Mouse (Mus musculus) forebrain, embryonic 14.5 days (tissue): ENCODE results near the gene Nat9. TPM values are rescaled to one million over a fixed set of nuclear protein-coding genes. Genes with fewer than 3 reads are reported as not detected.

Experiments used
- ATAC-seq: fragments of 200-750 bp; cut with Nextera tagmentation; 2 replicates; pipeline ENCODE4 v1.8.0; 2017; ENCODE audit warnings: mild to moderate bottlenecking, moderate library complexity
- DNase-seq: peaks from one replicate; pipeline ENCODE4 v3.0.0-alpha.2; 2015; ENCODE audit warnings: low spot score
- H3K27ac ChIP-seq: fragments of 300-500 bp; sonication (generic); 2 replicates; pipeline ENCODE4 v1.5.1; 2014; ENCODE audit warnings: low read depth, mild to moderate bottlenecking, control low read depth, low read length, moderate library complexity
- H3K27me3 ChIP-seq: fragments of 300-500 bp; sonication (generic); replicated peaks from 2 replicates; pipeline ENCODE4 v1.6.1; 2014; ENCODE audit warnings: low read length, control low read depth, mixed read lengths; ENCODE audit not compliant: control insufficient read depth, insufficient read depth
- H3K36me3 ChIP-seq: fragments of 300-500 bp; sonication (generic); 2 replicates; pipeline ENCODE4 v1.6.1; 2014; ENCODE audit warnings: low read length, control low read depth; ENCODE audit not compliant: control insufficient read depth, insufficient read depth
- H3K4me1 ChIP-seq: fragments of 300-500 bp; sonication (generic); 2 replicates; pipeline ENCODE4 v1.6.1; 2014; ENCODE audit warnings: antibody characterized with exemption, low read length, control low read depth; ENCODE audit not compliant: control insufficient read depth, insufficient read depth
- H3K4me2 ChIP-seq: fragments of 300-500 bp; sonication (generic); 2 replicates; pipeline ENCODE4 v1.6.1; 2014; ENCODE audit warnings: mild to moderate bottlenecking, control low read depth, low read length
- H3K4me3 ChIP-seq: fragments of 300-500 bp; sonication (generic); 2 replicates; pipeline ENCODE4 v1.5.1; 2014; ENCODE audit warnings: low read depth, low read length, control low read depth
- H3K9ac ChIP-seq: fragments of 300-500 bp; sonication (generic); 2 replicates; pipeline ENCODE4 v1.6.1; 2014; ENCODE audit warnings: mild to moderate bottlenecking, low read length, control low read depth, moderate library complexity
- H3K9me3 ChIP-seq: fragments of 300-500 bp; sonication (generic); replicated peaks from 2 replicates; pipeline ENCODE4 v1.6.1; 2016; ENCODE audit warnings: low read length, control low read depth, mixed read lengths; ENCODE audit not compliant: control insufficient read depth
- WGBS: fragments of 180-500 bp; shearing (Covaris S2); extraction: QIAGEN DNeasy Blood & Tissue Kit; methylation state at CpG from one replicate; pipeline ENCODE4 v1.1.7; 2014; 5-methylcytosine and 5-hydroxymethylcytosine counted together
- polyA plus RNA-seq: library from polyadenylated mRNA; unstranded; fragments of >200 nt; fragmentation: Nextera tagmentation; extraction: Ambion mirVana; gene quantifications from 2 replicates; pipeline ENCODE4 v1.2.1, GENCODE M21; 2014

The Nat9 gene
- 19.5 and 20.4 TPM in 2 replicates for polyA plus RNA-seq

- Histone ChIP-seq H3K36me3 (peaks cover 4% of the 10 kb centered on the region; the same call in 1 of the 2 replicates), H3K9ac (peak within 1 kb of the TSS; percentile 64), H3K27me3 (no peaks in the 10 kb centered on the region), H3K4me2 (peak within 1 kb of the TSS; percentile 54), H3K4me1 (0 out of 2 replicates have a peak, but pooled peaks cover 2% of the 10 kb centered on the region), H3K9me3 (no peaks in the 10 kb centered on the region), H3K4me3 (peak within 1 kb of the TSS; percentile 38), H3K27ac (peak within 1 kb of the TSS; percentile 58)
- WGBS = 9% methylated on average over 12 of the region's 12 CpGs
- DNase-seq = no peak
- no peak; the same call in 1 of the 2 replicates for ATAC-seq
Observed at GRCm38 (mm10) chr11:115187693-115188092, at the start of gene Nat9. Gene Nat9, minus strand, starts transcription at chr11:115187859.

GRCm38 (mm10) chr11:115236570-115236969 is 48.9 kb upstream of the Nat9 start:
- Histone ChIP-seq H3K27me3 (no peaks in the 10 kb centered on the region), H3K9me3 (no peaks in the 10 kb centered on the region), H3K9ac (no peak overlapping the region), H3K27ac (no peak overlapping the region), H3K4me3 (no peak overlapping the region), H3K4me2 (no peak overlapping the region), H3K4me1 (peaks cover 25% of the 10 kb centered on the region), H3K36me3 (no peaks in the 10 kb centered on the region)
- DNase-seq (no peak), ATAC-seq (no peak)
- WGBS = 71% methylated on average over 5 of the region's 5 CpGs

- H3K9me3 ChIP-seq = no peaks in the 10 kb centered on the region
- H3K36me3 ChIP-seq = no peaks in the 10 kb centered on the region
- no peak overlapping the region for H3K4me2 ChIP-seq
- no peak for ATAC-seq
- no peak overlapping the region for H3K4me3 ChIP-seq
- H3K27me3 ChIP-seq = no peaks in the 10 kb centered on the region
- no peak for DNase-seq
- 0 out of 2 replicates have a peak overlapping the region, but pooled peaks have one; percentile 9 for H3K27ac ChIP-seq
- H3K4me1 ChIP-seq = peaks cover 29% of the 10 kb centered on the region
- 87% methylated on average over 15 of the region's 15 CpGs for WGBS
- H3K9ac ChIP-seq = no peak overlapping the region
Observed at GRCm38 (mm10) chr11:115234320-115235044, 46.8 kb upstream of the Nat9 start.

GRCm38 (mm10) chr11:115233526-115234290 is 46.0 kb upstream of the Nat9 start:
- Histone ChIP-seq H3K9me3 (no peaks in the 10 kb centered on the region), H3K27ac (peak overlapping the region; percentile 48), H3K36me3 (no peaks in the 10 kb centered on the region), H3K4me3 (no peak overlapping the region), H3K4me1 (peaks cover 29% of the 10 kb centered on the region), H3K4me2 (no peak overlapping the region), H3K9ac (no peak overlapping the region), H3K27me3 (no peaks in the 10 kb centered on the region)
- ATAC-seq (0 out of 2 replicates have a peak, but pooled peaks have one; percentile 18), DNase-seq (peak; percentile 47)
- 51% methylated on average over 20 of the region's 20 CpGs for WGBS

GRCm38 (mm10) chr11:115232889-115233288 is 45.2 kb upstream of the Nat9 start:
- H3K4me3 ChIP-seq = no peak overlapping the region
- no peaks in the 10 kb centered on the region for H3K27me3 ChIP-seq
- H3K9ac ChIP-seq = no peak overlapping the region
- H3K4me2 ChIP-seq = no peak overlapping the region
- no peaks in the 10 kb centered on the region for H3K36me3 ChIP-seq
- H3K9me3 ChIP-seq = no peaks in the 10 kb centered on the region
- 76% methylated on average over 5 of the region's 5 CpGs for WGBS
- H3K4me1 ChIP-seq = peaks cover 34% of the 10 kb centered on the region
- H3K27ac ChIP-seq = 0 out of 2 replicates have a peak overlapping the region, but pooled peaks have one; percentile 21
- no peak for DNase-seq
- no peak for ATAC-seq

- no peak overlapping the region for H3K9ac ChIP-seq
- no peaks in the 10 kb centered on the region for H3K36me3 ChIP-seq
- H3K27ac ChIP-seq = peak overlapping the region; percentile 69; the same call in 1 of the 2 replicates
- ATAC-seq = peak; percentile 51
- peaks cover 43% of the 10 kb centered on the region for H3K4me1 ChIP-seq
- whole genome bisulfite sequencing = 22% methylated on average over 9 of the region's 9 CpGs
- peak; percentile 80 for DNase-seq
- H3K4me3 ChIP-seq = no peak overlapping the region
- no peaks in the 10 kb centered on the region for H3K27me3 ChIP-seq
- H3K4me2 ChIP-seq = no peak overlapping the region
- H3K9me3 ChIP-seq = no peaks in the 10 kb centered on the region
Observed at GRCm38 (mm10) chr11:115231924-115232323, 44.3 kb upstream of the Nat9 start.

- peak overlapping the region; percentile 69; the same call in 1 of the 2 replicates for H3K27ac ChIP-seq
Observed at GRCm38 (mm10) chr11:115231168-115231915, 43.7 kb upstream of the Nat9 start.

GRCm38 (mm10) chr11:115229021-115229930 is 41.6 kb upstream of the Nat9 start:
- Histone ChIP-seq H3K27ac (no peak overlapping the region), H3K4me2 (no peak overlapping the region), H3K36me3 (no peaks in the 10 kb centered on the region), H3K4me1 (peaks cover 65% of the 10 kb centered on the region), H3K27me3 (no peaks in the 10 kb centered on the region), H3K9ac (no peak overlapping the region), H3K4me3 (no peak overlapping the region), H3K9me3 (no peaks in the 10 kb centered on the region)
- ATAC-seq = no peak
- WGBS = 51% methylated on average over 15 of the region's 15 CpGs
- no peak for DNase-seq

More at GRCm38 (mm10) chr11:115231168-115231915, 43.7 kb upstream of the Nat9 start:
- Histone ChIP-seq H3K36me3 (no peaks in the 10 kb centered on the region), H3K9ac (no peak overlapping the region), H3K9me3 (no peaks in the 10 kb centered on the region), H3K27me3 (no peaks in the 10 kb centered on the region), H3K4me3 (no peak overlapping the region), H3K4me2 (no peak overlapping the region), H3K4me1 (peaks cover 49% of the 10 kb centered on the region)
- DNase-seq = no peak
- 55% methylated on average over 14 of the region's 14 CpGs for WGBS
- ATAC-seq = no peak
